Mouse (Mus musculus) heart, embryonic 11.5 days (tissue): Measurements from ENCODE around the gene Tmem150c. TPM values are rescaled to one million over a fixed set of nuclear protein-coding genes. Genes with fewer than 3 reads are reported as not detected.

Experiments used
- ATAC-seq: fragments of 200-750 bp; cut with Nextera tagmentation; replicated peaks from 2 replicates; pipeline ENCODE4 v1.8.0; 2017; ENCODE audit warnings: moderate library complexity; ENCODE audit not compliant: insufficient number of reproducible peaks, low FRiP score, low TSS enrichment
- H3K27ac ChIP-seq: fragments of 300-500 bp; sonication (generic); 2 replicates; pipeline ENCODE4 v1.5.1; 2014; ENCODE audit warnings: mild to moderate bottlenecking, low read depth, low read length
- H3K27me3 ChIP-seq: fragments of 300-500 bp; sonication (generic); 2 replicates; pipeline ENCODE4 v1.6.1; 2014; ENCODE audit warnings: mild to moderate bottlenecking, low read length, mixed read lengths; ENCODE audit not compliant: control insufficient read depth, insufficient read depth
- H3K36me3 ChIP-seq: fragments of 300-500 bp; sonication (generic); 2 replicates; pipeline ENCODE4 v1.6.1; 2014; ENCODE audit warnings: mild to moderate bottlenecking, low read length, moderate library complexity, mixed read lengths; ENCODE audit not compliant: control insufficient read depth, insufficient read depth
- H3K4me1 ChIP-seq: fragments of 300-500 bp; sonication (generic); 2 replicates; pipeline ENCODE4 v1.6.1; 2014; ENCODE audit warnings: low read length; ENCODE audit not compliant: control insufficient read depth, insufficient read depth
- H3K4me2 ChIP-seq: fragments of 300-500 bp; sonication (generic); 2 replicates; pipeline ENCODE4 v1.6.1; 2014; ENCODE audit warnings: mild to moderate bottlenecking, moderate library complexity
- H3K4me3 ChIP-seq: fragments of 300-500 bp; sonication (generic); 2 replicates; pipeline ENCODE4 v1.5.1; 2014; ENCODE audit warnings: low read depth, low read length
- H3K9ac ChIP-seq: fragments of 300-500 bp; sonication (generic); 2 replicates; pipeline ENCODE4 v1.6.1; 2014; ENCODE audit warnings: mild to moderate bottlenecking, low read depth, low read length, moderate library complexity
- H3K9me3 ChIP-seq: fragments of 300-500 bp; sonication (generic); replicated peaks from 2 replicates; pipeline ENCODE4 v1.6.1; 2016; ENCODE audit warnings: low read length; ENCODE audit not compliant: control insufficient read depth
- WGBS: fragments of 180-500 bp; shearing (Covaris S2); extraction: QIAGEN DNeasy Blood & Tissue Kit; methylation state at CpG from one replicate; pipeline ENCODE4 v1.1.7; 2014; ENCODE audit not compliant: insufficient replicate concordance; 5-methylcytosine and 5-hydroxymethylcytosine counted together
- polyA plus RNA-seq: library from polyadenylated mRNA; unstranded; fragments of >200 nt; fragmentation: Nextera tagmentation; extraction: Ambion mirVana; gene quantifications from 2 replicates; pipeline ENCODE4 v1.2.1, GENCODE M21; 2014

Tmem150c gene
- polyA plus RNA-seq, 1 experiment from 2014 or later: 0.54 TPM

GRCm38 (mm10) chr5:100124530-100124929 is 35.1 kb downstream of the Tmem150c start:
- 58% methylated on average over 1 of the region's 1 CpGs for WGBS
- no peak overlapping the region for H3K4me2 ChIP-seq
- H3K36me3 ChIP-seq: no peaks in the 10 kb centered on the region
- no peak for ATAC-seq
- H3K4me1 ChIP-seq: no peaks in the 10 kb centered on the region
- no peak overlapping the region for H3K9ac ChIP-seq
- H3K27me3 ChIP-seq: peaks cover 12% of the 10 kb centered on the region
- H3K27ac ChIP-seq: no peak overlapping the region
- H3K4me3 ChIP-seq: no peak overlapping the region
- no peaks in the 10 kb centered on the region for H3K9me3 ChIP-seq

- Histone ChIP-seq H3K36me3 (no peaks in the 10 kb centered on the region), H3K27me3 (peaks cover 19% of the 10 kb centered on the region), H3K9me3 (no peaks in the 10 kb centered on the region), H3K4me2 (no peak overlapping the region), H3K4me1 (no peaks in the 10 kb centered on the region), H3K27ac (no peak overlapping the region), H3K4me3 (no peak overlapping the region), H3K9ac (no peak overlapping the region)
- 49% methylated on average over 7 of the region's 7 CpGs for WGBS
- no peak for ATAC-seq
Observed at GRCm38 (mm10) chr5:100123283-100123682, 36.3 kb downstream of the Tmem150c start.

- 53% methylated on average over 7 of the region's 7 CpGs for WGBS
- H3K4me2 ChIP-seq: peak overlapping the region; percentile 34
- H3K36me3 ChIP-seq: no peaks in the 10 kb centered on the region
- no peak for ATAC-seq
- H3K4me1 ChIP-seq: no peaks in the 10 kb centered on the region
- no peak overlapping the region for H3K27ac ChIP-seq
- H3K9me3 ChIP-seq: no peaks in the 10 kb centered on the region
- H3K4me3 ChIP-seq: no peak overlapping the region; the same call in 1 of the 2 replicates
- no peak overlapping the region for H3K9ac ChIP-seq
- H3K27me3 ChIP-seq: peaks cover 19% of the 10 kb centered on the region
Observed at GRCm38 (mm10) chr5:100121170-100121569, 38.4 kb downstream of the Tmem150c start.

GRCm38 (mm10) chr5:100120711-100121141 is 38.9 kb downstream of the Tmem150c start:
- H3K4me1 ChIP-seq: no peaks in the 10 kb centered on the region
- H3K4me3 ChIP-seq: peak overlapping the region; percentile 18
- no peak overlapping the region for H3K9ac ChIP-seq
- H3K4me2 ChIP-seq: peak overlapping the region; percentile 34
- WGBS: 4% methylated on average over 20 of the region's 20 CpGs
- H3K27me3 ChIP-seq: peaks cover 19% of the 10 kb centered on the region
- no peak overlapping the region for H3K27ac ChIP-seq
- no peaks in the 10 kb centered on the region for H3K36me3 ChIP-seq
- no peak for ATAC-seq
- no peaks in the 10 kb centered on the region for H3K9me3 ChIP-seq

GRCm38 (mm10) chr5:100119331-100119730 is 40.3 kb downstream of the Tmem150c start:
- Histone ChIP-seq H3K27me3 (peaks cover 19% of the 10 kb centered on the region), H3K4me2 (no peak overlapping the region), H3K4me3 (no peak overlapping the region), H3K27ac (no peak overlapping the region), H3K4me1 (no peaks in the 10 kb centered on the region), H3K9me3 (no peaks in the 10 kb centered on the region), H3K9ac (no peak overlapping the region), H3K36me3 (no peaks in the 10 kb centered on the region)
- WGBS: 54% methylated on average over 8 of the region's 8 CpGs
- ATAC-seq: no peak

GRCm38 (mm10) chr5:100113403-100113802 is 46.2 kb downstream of the Tmem150c start:
- H3K9ac ChIP-seq: no peak overlapping the region
- H3K27me3 ChIP-seq: no peaks in the 10 kb centered on the region
- H3K36me3 ChIP-seq: no peaks in the 10 kb centered on the region
- ATAC-seq: no peak
- no peaks in the 10 kb centered on the region for H3K4me1 ChIP-seq
- no peak overlapping the region for H3K4me2 ChIP-seq
- H3K27ac ChIP-seq: no peak overlapping the region
- H3K4me3 ChIP-seq: no peak overlapping the region
- H3K9me3 ChIP-seq: no peaks in the 10 kb centered on the region
- 58% methylated on average over 5 of the region's 5 CpGs for WGBS

GRCm38 (mm10) chr5:100110581-100110980 is 49.0 kb downstream of the Tmem150c start:
- 70% methylated on average over 3 of the region's 3 CpGs for WGBS
- no peaks in the 10 kb centered on the region for H3K4me1 ChIP-seq

GRCm38 (mm10) chr5:100109543-100110282 is 49.9 kb downstream of the Tmem150c start:
- no peaks in the 10 kb centered on the region for H3K36me3 ChIP-seq
- no peaks in the 10 kb centered on the region for H3K4me1 ChIP-seq
- H3K27ac ChIP-seq: no peak overlapping the region
- no peak for ATAC-seq
- no peak overlapping the region for H3K4me2 ChIP-seq
- no peak overlapping the region for H3K4me3 ChIP-seq
- H3K9me3 ChIP-seq: no peaks in the 10 kb centered on the region
- no peak overlapping the region for H3K9ac ChIP-seq
- WGBS: 51% methylated on average over 7 of the region's 7 CpGs
- H3K27me3 ChIP-seq: no peaks in the 10 kb centered on the region

More at GRCm38 (mm10) chr5:100110581-100110980, 49.0 kb downstream of the Tmem150c start:
- no peak overlapping the region for H3K4me3 ChIP-seq
- H3K9ac ChIP-seq: no peak overlapping the region
- H3K27me3 ChIP-seq: no peaks in the 10 kb centered on the region
- H3K36me3 ChIP-seq: no peaks in the 10 kb centered on the region
- H3K27ac ChIP-seq: no peak overlapping the region
- H3K9me3 ChIP-seq: no peaks in the 10 kb centered on the region
- H3K4me2 ChIP-seq: no peak overlapping the region
- no peak for ATAC-seq

- Histone ChIP-seq H3K4me2 (no peak overlapping the region), H3K9ac (no peak overlapping the region), H3K27ac (no peak overlapping the region), H3K27me3 (no peaks in the 10 kb centered on the region), H3K4me1 (no peaks in the 10 kb centered on the region), H3K9me3 (no peaks in the 10 kb centered on the region), H3K4me3 (no peak overlapping the region), H3K36me3 (no peaks in the 10 kb centered on the region)
- WGBS: 77% methylated on average over 9 of the region's 9 CpGs
- ATAC-seq: no peak
Observed at GRCm38 (mm10) chr5:100108866-100109265, 50.7 kb downstream of the Tmem150c start.
